Mouse (Mus musculus): Measurements from ENCODE around the gene Fam189b.

- TF ChIP-seq CTCF (IDR thresholded peaks at IDR 0.05; ENCODE audit: extremely low read depth, insufficient read length, insufficient replicate concordance, low read depth, low read length) (no peak), POLR2A (IDR thresholded peaks at IDR 0.05; ENCODE audit: low read depth, low read length) (no peak)
Observed at GRCm38 (mm10) chr3:89226361-89226760, 43.4 kb downstream of the Fam189b start.

Measured in small intestine, adult 2 months (tissue).